Mouse (Mus musculus) inflammation-experienced regulatory T-cells (primary cell): ENCODE measurements around the gene Gm10717. TPM values are rescaled to one million over a fixed set of nuclear protein-coding genes. Genes with fewer than 3 reads are reported as not detected.

Experiments
- polyA plus RNA-seq, 2 experiments: library from polyadenylated mRNA; unstranded; fragments of 100-300 nt; shearing (Covaris generic); gene quantifications; one replicate each; pipeline ENCODE4 v1.2.1; 2017

The Gm10717 gene
- polyA plus RNA-seq, result 10 to 100 TPM; 24.9 to 85.2 TPM

DNA sequence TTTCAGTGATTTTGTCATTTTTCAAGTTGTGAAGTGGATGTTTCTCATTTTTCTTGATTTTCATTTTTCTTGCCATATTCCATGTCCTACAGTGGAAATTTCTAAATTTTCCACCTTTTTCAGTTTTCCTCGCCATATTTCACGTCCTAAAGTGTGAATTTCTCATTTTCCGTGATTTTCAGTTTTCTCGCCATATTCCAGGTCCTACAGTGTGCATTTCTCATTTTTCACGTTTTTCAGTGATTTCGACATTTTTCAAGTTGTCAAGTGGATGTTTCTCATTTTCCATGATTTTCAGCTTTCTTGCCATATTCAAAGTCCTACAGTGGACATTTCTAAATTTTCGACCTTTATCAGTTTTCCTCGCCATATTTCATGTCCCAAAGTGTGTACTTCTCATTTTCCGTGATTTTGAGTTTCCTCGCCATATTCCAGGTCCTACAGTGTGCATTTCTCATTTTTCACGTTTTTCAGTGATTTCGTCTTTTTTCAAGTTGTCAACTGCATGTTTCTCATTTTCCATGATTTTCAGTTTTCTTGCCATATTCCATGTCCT lies at the start of gene Gm10717:
Gm10717 (plus strand) TSS at position 506 of the 556 bp plus-strand sequence.

DNA sequence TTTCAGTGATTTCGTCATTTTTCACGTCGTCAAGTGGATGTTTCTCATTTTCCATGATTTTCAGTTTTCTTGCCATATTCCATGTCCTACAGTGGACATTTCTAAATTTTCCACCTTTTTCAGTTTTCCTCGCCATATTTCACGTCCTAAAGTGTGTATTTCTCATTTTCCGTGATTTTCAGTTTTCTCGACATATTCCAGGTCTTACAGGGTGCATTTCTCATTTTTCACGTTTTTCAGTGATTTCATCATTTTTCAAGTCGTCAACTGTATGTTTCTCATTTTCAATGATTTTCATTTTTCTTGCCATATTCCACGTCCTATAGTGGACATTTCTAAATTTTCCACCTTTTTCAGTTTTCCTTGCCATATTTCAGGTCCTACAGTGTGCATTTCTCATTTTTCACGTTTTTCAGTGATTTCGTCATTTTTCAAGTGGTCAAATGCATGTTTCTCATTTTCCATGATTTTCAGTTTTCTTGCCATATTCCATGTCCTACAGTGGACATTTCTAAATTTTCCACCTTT lies 24.7 kb upstream of the Gm10717 start, which contains the start of gene Gm10722:
Gm10722 (plus strand) TSS at position 478 of the 528 bp plus-strand sequence.

DNA sequence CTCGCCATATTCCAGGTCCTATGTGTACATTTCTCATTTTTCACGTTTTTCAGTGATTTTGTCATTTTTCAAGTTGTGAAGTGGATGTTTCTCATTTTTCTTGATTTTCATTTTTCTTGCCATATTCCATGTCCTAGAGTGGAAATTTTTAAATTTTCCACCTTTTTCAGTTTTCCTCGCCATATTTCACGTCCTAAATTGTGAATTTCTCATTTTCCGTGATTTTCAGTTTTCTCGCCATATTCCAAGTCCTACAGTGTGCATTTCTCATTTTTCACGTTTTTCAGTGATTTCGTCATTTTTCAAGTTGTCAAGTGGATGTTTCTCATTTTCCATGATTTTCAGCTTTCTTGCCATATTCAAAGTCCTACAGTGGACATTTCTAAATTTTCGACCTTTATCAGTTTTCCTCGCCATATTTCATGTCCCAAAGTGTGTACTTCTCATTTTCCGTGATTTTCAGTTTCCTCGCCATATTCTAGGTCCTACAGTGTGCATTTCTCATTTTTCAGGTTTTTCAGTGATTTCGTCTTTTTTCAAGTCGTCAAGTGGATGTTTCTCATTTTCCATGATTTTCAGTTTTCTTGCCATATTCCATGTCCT lies 22.3 kb upstream of the Gm10717 start, which contains the start of gene Gm11168:
Gm11168 (plus strand) TSS at position 553 of the 603 bp plus-strand sequence.

DNA sequence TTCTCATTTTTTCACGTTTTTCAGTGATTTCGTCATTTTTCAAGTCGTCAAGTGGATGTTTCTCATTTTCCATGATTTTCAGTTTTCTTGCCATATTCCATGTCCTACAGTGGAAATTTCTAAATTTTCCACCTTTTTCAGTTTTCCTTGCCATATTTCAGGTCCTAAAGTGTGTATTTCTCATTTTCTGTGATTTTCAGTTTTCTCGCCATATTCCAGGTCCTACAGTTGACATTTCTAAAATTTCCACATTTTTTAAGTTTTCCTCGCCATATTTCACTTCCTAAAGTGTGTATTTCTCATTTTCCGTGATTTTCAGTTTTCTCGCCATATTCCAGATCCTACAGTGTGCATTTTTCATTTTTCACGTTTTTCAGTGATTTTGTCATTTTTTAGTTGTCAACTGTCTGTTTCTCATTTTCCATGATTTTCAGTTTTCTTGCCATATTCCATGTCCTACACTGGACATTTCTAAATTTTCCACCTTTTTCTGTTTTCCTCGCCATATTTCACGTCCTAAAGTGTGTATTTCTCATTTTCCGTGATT lies 12.4 kb upstream of the Gm10717 start, which contains the start of gene Gm10721:
Gm10721 (plus strand) TSS at position 408 of the 547 bp plus-strand sequence.

DNA sequence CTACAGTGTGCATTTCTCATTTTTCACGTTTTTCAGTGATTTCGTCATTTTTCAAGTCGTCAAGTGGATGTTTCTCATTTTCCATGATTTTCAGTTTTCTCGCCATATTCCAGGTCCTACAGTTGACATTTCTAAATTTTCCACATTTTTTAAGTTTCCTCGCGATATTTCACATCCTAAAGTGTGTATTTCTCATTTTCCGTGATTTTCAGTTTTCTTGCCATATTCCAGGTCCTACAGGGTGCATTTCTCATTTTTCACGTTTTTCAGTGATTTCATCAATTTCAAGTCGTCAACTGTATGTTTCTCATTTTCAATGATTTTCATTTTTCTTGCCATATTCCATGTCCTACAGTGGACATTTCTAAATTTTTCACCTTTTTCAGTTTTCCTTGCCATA lies 9.9 kb upstream of the Gm10717 start, which contains the start of gene Gm10720:
Gm10720 (plus strand) TSS at position 301 of the 400 bp plus-strand sequence.

DNA sequence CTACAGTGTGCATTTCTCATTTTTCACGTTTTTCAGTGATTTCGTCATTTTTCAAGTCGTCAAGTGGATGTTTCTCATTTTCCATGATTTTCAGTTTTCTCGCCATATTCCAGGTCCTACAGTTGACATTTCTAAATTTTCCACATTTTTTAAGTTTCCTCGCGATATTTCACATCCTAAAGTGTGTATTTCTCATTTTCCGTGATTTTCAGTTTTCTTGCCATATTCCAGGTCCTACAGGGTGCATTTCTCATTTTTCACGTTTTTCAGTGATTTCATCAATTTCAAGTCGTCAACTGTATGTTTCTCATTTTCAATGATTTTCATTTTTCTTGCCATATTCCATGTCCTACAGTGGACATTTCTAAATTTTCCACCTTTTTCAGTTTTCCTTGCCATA lies 8.1 kb upstream of the Gm10717 start, which contains the start of gene Gm10719:
Gm10719 (plus strand) TSS at position 301 of the 400 bp plus-strand sequence.

DNA sequence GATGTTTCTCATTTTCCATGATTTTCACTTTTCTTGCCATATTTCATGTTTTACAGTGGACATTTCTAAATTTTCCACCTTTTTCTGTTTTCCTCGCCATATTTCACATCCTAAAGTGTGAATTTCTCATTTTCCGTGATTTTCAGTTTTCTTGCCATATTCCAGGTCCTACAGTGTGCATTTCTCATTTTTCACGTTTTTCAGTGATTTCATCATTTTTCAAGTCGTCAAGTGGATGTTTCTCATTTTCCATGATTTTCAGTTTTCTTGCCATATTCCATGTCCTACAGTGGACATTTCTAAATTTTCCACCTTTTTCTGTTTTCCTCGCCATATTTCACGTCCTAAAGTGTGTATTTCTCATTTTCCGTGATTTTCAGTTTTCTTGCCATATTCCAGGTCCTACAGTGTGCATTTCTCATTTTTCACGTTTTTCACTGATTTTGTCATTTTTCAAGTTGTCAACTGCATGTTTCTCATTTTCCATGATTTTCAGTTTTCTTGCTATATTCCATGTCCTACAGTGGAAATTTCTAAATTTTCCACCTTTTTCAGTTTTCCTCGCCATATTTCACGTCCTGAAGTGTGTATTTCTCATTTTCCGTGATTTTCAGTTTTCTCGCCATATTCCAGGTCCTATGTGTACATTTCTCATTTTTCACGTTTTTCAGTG lies 1.8 kb upstream of the Gm10717 start, which contains the start of gene Gm10718:
Gm10718 (plus strand) TSS at position 236 of the 673 bp plus-strand sequence.

DNA sequence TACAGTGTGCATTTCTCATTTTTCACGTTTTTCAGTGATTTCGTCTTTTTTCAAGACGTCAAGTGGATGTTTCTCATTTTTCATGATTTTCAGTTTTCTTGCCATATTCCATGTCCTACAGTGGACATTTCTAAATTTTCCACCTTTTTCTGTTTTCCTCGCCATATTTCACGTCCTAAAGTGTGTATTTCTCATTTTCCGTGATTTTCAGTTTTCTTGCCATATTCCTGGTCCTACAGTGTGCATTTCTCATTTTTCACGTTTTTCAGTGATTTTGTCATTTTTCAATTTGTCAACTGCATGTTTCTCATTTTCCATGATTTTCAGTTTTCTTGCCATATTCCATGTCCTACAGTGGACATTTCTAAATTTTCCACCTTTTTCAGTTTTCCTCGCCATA lies 9.1 kb downstream of the Gm10717 start, which contains the start of gene Gm17535:
Gm17535 (plus strand) TSS at position 301 of the 400 bp plus-strand sequence.

DNA sequence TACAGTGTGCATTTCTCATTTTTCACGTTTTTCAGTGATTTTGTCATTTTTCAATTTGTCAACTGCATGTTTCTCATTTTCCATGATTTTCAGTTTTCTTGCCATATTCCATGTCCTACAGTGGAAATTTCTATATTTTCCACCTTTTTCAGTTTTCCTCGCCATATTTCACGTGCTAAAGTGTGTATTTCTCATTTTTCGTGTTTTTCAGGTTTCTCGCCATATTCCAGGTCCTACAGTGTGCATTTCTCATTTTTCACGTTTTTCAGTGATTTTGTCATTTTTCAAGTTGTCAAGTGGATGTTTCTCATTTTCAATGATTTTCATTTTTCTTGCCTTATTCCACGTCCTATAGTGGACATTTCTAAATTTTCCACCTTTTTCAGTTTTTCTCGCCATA lies 11.4 kb downstream of the Gm10717 start, which contains the start of gene Gm10715:
Gm10715 (plus strand) TSS at position 301 of the 400 bp plus-strand sequence.

Other genes starting within 250 kb of the Gm10717 start
- 1 to 10 TPM; 1.7 to 6.8 TPM for gene Gm10722, start 24.5 kb upstream of the Gm10717 start, polyA plus RNA-seq
- 10 to 100 TPM in 1 of 2 experiments, 1 to 10 TPM in 1; 9.2 to 34.6 TPM for gene Gm11168, start 22.1 kb upstream of the Gm10717 start, polyA plus RNA-seq
- 1 to 10 TPM; 1.0 to 1.8 TPM for gene Gm10721, start 12.3 kb upstream of the Gm10717 start, polyA plus RNA-seq
- 1 to 10 TPM in 1 of 2 experiments, under 1 TPM in 1; 0.66 to 3.4 TPM for gene Gm10720, start 9.8 kb upstream of the Gm10717 start, polyA plus RNA-seq
- 10 to 100 TPM in 1 of 2 experiments, 1 to 10 TPM in 1; 9.2 to 30.3 TPM for gene Gm10719, start 8.0 kb upstream of the Gm10717 start, polyA plus RNA-seq
- 10 to 100 TPM in 1 of 2 experiments, 1 to 10 TPM in 1; 7.5 to 24.1 TPM for gene Gm10718, start 1.9 kb upstream of the Gm10717 start, polyA plus RNA-seq
- gene Gm17535, start 9.2 kb downstream of the Gm10717 start, polyA plus RNA-seq, result 1 to 10 TPM; 1.5 to 2.8 TPM
- gene Gm10715, start 11.5 kb downstream of the Gm10717 start, polyA plus RNA-seq, result 1 to 10 TPM in 1 of 2 experiments, under 1 TPM in 1; 0.48 to 1.7 TPM